Mouse (Mus musculus) layer of hippocampus, adult 2 months (tissue): Measurements from ENCODE around the gene Atf6. TPM values are rescaled to one million over a fixed set of nuclear protein-coding genes. Genes with fewer than 3 reads are reported as not detected.
A peak's percentile ranks its signal among the peaks of the same experiment; 100 is the strongest.

Experiments
- DNase-seq, 2 experiments: peaks; one replicate each; pipeline ENCODE4 v3.0.0; 2022; ENCODE audit warnings: low spot score in 2 of 2
- H3K27ac ChIP-seq: fragments of 200-600 bp; 2 replicates; pipeline ENCODE4 v1.8.1; 2022
- H3K4me3 ChIP-seq: fragments of 200-600 bp; 2 replicates; pipeline ENCODE4 v1.8.1; 2022; ENCODE audit warnings: mild to moderate bottlenecking
- CTCF ChIP-seq: fragments of 200-600 bp; conservative IDR thresholded peaks from 2 replicates; pipeline ENCODE4 v1.8.1; 2022; ENCODE audit warnings: antibody characterized with exemption, mild to moderate bottlenecking, moderate library complexity
- total RNA-seq, 2 experiments: library from RNA; stranded (reverse); gene quantifications; 2 replicates each; pipeline ENCODE4 v1.2.3; 2021

Gene Atf6
- total RNA-seq, 2 experiments from 2014 or later, result 51.2 to 51.3 TPM

DNA sequence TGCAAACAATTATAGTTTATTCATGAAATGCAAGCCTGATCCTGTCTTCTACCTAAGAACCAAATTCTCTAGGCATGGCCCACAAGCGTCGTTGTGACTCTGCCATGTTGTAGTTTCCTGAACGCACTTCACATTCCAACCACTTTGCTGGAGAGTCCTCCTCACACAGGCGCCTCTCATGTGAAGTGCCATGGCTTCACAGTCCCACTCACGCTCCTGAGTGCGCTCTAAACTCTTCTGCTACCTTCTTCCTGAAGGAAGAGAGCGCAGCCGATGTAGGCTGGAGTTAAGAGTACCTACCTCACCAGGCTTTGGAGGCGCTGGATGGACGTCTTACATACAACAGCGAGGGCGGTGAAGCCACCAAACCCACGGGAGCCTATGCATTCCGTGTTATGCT is 96.9 kb downstream of the Atf6 start:
- no peak overlapping the region for H3K4me3 ChIP-seq
- no peak for TF ChIP-seq CTCF
- H3K27ac ChIP-seq, result no peak overlapping the region
- no peak for DNase-seq

DNA sequence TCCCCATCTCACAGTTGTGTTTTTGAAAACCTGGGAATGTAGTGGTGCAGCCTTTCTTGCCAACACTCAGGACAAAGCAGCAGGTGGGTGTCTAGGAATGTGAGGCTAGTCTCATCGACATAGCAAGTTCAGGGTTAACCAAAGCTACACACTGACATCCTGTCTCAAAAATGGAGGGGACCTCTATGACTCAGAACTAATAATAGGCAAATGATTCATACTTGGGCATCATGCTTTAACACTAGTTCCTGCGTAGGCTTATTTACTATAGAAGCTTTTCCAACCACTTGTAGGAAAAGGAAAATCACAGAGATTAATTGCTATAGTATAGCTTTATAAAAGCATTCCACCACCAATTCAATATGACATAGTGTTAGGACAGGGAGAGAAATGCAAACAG is 100.6 kb downstream of the Atf6 start:
- TF ChIP-seq CTCF, result no peak
- no peak for DNase-seq
- H3K4me3 ChIP-seq, result no peak overlapping the region

DNA sequence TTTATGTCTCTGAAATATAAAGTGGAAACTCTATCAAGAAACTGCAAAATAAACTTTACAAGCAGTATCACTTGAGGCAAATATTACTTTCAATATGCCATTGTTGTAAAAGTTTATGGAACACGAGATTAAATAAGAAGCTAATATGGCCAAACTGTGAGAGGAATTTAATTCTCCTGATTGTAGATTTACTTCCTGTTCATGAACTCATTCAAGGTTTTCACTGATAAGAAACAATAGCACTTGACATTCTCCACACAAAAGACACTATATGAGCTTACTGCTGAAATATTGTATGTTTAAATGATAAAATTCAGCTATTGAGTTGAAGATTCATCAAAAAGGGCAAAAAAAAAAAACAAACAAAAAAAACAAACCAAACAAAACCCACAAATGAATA is 102.8 kb downstream of the Atf6 start:
- no peak for TF ChIP-seq CTCF
- DNase-seq, result no peak
- Histone ChIP-seq H3K4me3 (no peak overlapping the region), H3K27ac (no peak overlapping the region)

More for the DNA sequence above, 100.6 kb downstream of the Atf6 start:
- peak overlapping the region; percentile 11; the same call in 1 of the 2 replicates for H3K27ac ChIP-seq

DNA sequence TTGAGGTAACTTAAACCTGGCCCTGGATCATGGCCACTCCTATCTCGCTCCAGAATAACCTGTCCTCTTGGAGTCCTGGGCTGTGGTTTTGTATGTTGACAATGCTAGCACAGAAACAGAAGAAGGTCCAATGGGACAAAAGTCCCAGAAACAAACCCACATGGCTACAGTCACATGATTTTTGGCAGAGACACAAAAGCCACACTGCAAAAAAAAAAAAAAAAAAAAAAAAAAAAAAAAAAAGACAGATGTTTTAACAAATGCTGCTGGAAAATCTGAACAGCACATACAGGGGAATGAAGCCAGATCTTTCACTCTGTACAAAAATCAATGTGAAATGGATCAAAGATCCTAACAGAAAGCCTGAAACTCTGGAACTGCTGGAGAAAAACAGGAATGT is 105.9 kb downstream of the Atf6 start:
- Histone ChIP-seq H3K4me3 (no peak overlapping the region), H3K27ac (no peak overlapping the region)
- DNase-seq, result no peak
- no peak for TF ChIP-seq CTCF

DNA sequence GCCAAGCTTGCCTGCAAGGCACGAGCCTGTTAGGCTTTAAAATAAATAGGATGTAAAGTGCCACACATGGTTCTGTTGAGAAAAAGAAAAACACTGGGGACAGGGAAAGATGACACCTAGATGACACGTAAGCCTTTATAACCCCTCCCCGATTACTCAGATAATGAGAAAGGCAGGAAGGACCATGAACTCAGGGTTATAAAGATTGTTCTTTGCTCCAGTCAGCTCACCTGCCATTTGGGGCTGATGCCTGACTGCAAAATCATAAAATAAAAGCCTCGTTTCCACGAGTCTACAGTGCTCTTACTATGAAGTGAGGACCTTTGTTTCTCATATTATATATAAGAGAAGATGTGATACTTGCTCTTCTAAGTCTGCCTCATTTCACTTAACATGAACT is 114.0 kb downstream of the Atf6 start:
- TF ChIP-seq CTCF, result no peak
- no peak for DNase-seq

DNA sequence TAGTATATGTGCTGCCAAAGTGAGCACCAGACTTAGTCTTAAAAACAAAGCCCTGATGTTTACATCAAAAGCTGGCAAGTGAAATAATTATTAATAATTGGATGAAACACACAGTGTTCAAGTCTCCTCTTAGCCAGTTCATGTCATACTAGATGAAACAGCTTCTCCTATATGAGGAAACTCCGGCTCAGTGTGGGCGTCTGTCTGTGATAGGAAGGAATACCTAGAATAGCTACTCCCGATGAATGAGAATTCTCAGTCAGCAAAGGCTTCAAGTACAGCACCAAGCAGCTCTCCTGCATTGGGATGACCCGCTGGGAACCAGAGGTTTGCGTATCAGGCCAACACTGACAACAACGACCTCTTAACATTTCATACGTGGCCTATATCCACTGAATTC is 115.8 kb downstream of the Atf6 start:
- no peak for DNase-seq
- Histone ChIP-seq H3K4me3 (no peak overlapping the region), H3K27ac (peak overlapping the region; percentile 79)
- no peak for TF ChIP-seq CTCF

More for the DNA sequence above, 114.0 kb downstream of the Atf6 start:
- H3K27ac ChIP-seq, result peak overlapping the region; percentile 79; the same call in 1 of the 2 replicates
- H3K4me3 ChIP-seq, result no peak overlapping the region

DNA sequence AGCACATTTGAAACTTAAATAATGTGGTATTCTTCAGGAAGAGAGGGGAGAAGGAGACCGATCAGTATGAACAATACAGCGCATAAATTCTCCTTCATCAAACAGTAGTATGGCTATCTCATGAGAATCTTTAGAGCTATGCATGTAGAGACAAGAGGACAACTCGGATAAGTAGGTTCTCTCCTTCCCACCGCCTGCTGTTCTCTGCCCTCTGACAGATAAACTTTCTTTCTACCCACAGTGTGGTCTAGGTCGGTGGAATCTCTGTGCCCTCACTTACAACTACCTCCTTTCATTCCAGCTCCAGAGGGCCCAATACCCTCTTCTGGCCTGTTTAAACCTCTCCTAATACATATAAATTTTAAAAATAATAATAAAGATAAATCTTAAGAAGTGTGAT is 121.0 kb downstream of the Atf6 start:
- Histone ChIP-seq H3K4me3 (no peak overlapping the region), H3K27ac (no peak overlapping the region; the same call in 1 of the 2 replicates)
- TF ChIP-seq CTCF, result no peak
- no peak for DNase-seq

DNA sequence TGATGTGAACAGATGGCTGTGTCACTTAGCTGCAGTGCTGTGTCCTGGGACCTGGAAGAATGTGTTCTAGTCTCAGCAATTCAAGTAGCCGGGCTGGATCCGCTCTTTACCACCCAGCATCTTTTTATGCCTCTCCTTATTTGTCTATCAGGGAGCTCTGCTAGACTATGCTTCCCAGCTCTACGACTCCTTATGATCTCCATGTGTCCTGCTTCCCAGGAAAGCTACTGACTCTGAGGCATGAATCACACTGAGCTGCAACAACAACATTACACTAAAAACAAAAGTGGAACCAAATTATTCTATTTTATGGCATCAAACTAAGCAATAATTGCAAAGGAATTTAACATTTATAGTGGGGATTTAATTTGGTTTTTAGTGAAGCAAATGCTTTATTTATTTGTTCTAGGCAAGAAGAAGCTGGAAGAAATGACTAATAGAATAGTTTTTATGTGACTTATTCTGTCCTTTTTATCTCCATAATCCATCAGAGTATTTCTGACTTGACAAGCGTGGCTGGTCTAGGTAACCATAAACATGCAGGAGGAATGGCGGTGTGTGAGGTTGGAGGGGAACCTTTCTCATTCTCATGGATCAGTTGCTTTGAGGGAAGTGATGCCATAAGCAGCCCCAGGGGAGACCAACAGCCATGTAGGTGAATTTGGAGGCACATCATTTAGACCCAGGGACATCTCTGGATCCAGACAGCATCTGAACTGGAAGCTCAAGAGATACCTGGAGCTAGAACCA is 125.9 kb downstream of the Atf6 start:
- H3K27ac ChIP-seq, result peak overlapping the region; percentile 61
- no peak for TF ChIP-seq CTCF
- DNase-seq, result no peak
- no peak overlapping the region for H3K4me3 ChIP-seq

DNA sequence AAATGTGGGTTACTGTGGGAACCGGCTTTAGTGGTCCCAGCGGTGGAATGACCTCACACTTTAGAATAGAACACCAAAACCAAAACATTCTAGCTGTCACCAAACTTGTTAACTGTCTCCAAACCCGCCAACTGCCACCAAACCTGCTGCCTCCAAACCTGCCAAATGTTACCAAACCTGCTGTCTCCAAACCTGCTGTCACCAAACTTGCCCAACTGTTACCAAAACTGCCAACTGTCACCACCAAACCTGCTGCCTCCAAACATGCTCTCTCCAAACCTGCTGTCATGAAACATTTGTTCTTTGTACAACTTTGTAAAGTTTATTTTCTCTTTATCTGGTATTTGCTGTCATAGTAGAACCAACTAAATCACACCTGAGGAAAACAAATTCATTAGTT is 132.7 kb downstream of the Atf6 start:
- DNase-seq, result peak in 1 of 2 experiments; percentile 32
- H3K27ac ChIP-seq, result peak overlapping the region; percentile 77; the same call in 1 of the 2 replicates
- H3K4me3 ChIP-seq, result no peak overlapping the region
- no peak for TF ChIP-seq CTCF

DNA sequence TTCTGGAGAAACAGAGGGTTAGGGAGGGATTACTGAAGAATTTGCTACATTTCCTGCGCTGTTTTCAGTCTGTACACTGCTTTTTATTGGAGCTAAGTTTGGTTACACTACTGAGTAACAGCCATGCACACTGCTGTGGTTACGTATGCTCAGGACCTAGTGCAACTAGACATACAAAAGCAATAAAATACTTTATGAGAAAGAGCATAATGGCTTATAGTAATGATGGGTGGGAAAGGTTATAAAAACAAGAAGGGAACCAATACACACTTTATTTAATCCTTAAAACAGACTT is 135.0 kb downstream of the Atf6 start:
- peak overlapping the region; percentile 77 for H3K27ac ChIP-seq

DNA sequence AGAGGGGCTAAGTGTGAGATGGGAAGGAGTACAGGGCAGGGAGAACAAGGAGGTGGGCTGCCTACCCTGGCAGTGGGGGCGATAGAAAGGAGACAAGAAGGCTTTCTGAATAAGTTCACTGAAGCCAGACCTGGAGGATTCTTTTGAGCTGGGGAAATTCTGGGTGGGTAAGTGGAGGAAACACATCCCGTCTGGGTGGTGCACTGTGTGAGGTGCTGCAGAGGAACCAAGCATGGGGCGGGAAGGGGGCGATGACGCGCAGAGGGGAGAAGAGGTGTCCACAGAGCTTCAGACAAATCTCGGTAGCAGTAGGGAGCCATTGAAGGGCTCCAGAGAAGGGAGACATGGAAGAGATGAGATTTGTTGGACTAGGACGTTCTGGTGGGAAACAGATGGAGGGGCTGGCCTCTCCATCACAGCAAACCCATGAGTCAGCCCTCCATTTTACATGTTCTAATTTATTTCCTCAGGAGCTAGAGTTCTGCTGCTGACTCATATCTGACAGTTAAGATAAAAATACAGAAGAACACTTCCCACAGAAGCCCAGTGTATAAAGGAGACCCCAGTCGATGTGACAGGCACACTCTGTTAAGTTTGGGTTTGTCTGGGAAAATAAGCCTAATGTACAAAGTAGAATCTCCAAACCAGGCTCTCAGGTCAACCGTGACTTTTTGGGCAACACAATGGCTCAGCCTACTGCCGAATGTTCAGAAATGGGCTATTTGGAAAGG is 135.5 kb downstream of the Atf6 start:
- Histone ChIP-seq H3K27ac (peak overlapping the region; percentile 77), H3K4me3 (no peak overlapping the region)
- peak in 1 of 2 experiments; percentile 63 for DNase-seq
- no peak for TF ChIP-seq CTCF

More for the DNA sequence above, 135.0 kb downstream of the Atf6 start:
- DNase-seq, result no peak
- H3K4me3 ChIP-seq, result no peak overlapping the region
- no peak for TF ChIP-seq CTCF

DNA sequence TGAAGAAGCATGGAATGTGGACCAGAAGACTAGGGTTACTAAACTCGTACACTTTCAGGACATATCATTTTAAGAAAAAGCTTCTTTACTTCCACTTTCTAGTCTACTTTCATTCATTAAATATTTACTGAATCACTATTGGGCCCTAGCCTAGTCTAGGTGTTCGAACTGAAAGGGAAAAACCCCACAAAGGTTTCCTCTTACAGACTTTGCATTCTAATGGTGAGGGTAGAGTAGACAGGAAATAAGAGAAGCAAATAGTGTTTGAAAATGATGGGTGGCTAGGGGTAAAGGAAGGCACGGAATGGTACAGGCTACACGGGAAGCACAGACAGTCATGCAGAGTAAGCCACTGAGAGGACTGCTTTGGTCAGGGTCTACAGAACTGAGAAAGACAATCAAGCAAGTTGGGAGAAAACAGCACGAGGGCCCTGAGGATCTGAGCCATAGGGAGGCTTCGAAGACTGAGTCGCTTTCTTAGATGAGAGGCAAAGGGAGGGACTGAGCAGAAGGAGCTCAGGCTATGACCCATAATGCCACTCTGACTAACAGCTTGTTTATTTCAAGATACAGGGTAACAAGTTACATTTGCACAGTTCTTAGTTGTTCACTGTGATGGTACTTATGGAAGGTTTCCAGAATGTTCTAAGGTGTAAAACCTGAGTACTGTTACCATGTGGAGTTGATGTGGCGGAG is 138.2 kb downstream of the Atf6 start:
- no peak for TF ChIP-seq CTCF
- H3K27ac ChIP-seq, result peak overlapping the region; percentile 58; the same call in 1 of the 2 replicates
- DNase-seq, result no peak
- no peak overlapping the region for H3K4me3 ChIP-seq

DNA sequence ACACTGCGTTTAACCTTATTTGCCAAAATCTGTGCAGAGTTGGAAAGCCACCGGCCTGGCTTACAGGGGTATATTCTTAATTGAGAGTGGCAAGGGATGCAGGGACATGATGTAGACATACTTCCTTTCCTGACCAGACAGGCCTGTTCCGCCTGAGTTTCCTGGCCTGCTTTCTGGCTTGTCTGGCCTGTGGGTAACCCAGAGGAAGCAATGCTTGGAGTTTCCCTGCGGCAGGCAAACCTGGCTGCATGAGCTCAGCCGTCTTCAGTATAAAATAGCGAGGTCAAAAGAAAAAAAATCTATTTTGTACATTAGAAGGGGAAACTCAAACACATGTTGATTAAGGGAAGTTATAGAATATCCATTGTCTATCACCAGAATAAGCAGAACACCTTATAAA is 139.0 kb downstream of the Atf6 start:
- H3K27ac ChIP-seq, result peak overlapping the region; percentile 63
- H3K4me3 ChIP-seq, result no peak overlapping the region
- no peak for DNase-seq
- TF ChIP-seq CTCF, result no peak

DNA sequence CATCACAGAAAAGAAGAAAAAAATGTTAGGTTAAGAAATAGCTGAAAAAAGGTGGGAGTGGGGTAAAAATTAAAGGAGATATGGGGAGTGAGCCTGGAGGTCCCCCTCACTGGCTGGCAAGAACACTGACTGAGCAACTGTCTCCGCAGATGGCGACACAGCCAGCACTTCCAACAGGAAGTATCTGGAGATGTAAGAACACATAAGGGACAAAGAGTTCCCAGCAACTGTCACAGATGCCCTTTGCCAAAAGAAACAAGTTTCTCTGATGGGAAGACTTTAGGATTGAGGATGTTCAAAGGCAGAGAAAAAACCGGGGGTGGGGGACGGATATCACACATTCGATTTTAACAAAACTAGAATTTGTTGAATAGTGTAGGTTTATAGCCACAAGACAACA is 146.0 kb downstream of the Atf6 start:
- H3K27ac ChIP-seq, result peak overlapping the region; percentile 90
- H3K4me3 ChIP-seq, result no peak overlapping the region
- peak; percentile 69 to 81 for DNase-seq
- TF ChIP-seq CTCF, result no peak
